Mouse (Mus musculus) G1E (cell line): ENCODE measurements at regions not wholly inside any gene's neighbourhood (a gene's known extent, or its start where the extent isn't known, plus 50 kb on each side); places are given as distances from the start of the nearest gene placed in this dataset.

Experiments
- ATAC-seq: 2 replicates; pipeline ENCODE4 v1.8.0; 2016; ENCODE audit warnings: mild to moderate bottlenecking; ENCODE audit not compliant: insufficient number of reproducible peaks, poor library complexity, low FRiP score, severe bottlenecking; ENCODE audit errors: extremely low read depth
- DNase-seq: peaks from one replicate; pipeline ENCODE4 v3.0.0; 2012; ENCODE audit warnings: low spot score
- H3K27me3 ChIP-seq: 2 replicates; pipeline ENCODE4 v1.6.1; 2012; ENCODE audit warnings: mild to moderate bottlenecking, low read length, inconsistent platforms; ENCODE audit not compliant: insufficient read depth
- H3K36me3 ChIP-seq: replicated peaks from 2 replicates; pipeline ENCODE3; 2012; ENCODE audit warnings: mild to moderate bottlenecking, inconsistent platforms
- H3K4me1 ChIP-seq: 2 replicates; pipeline ENCODE4 v1.6.1; 2012; ENCODE audit warnings: low read depth, low read length, inconsistent platforms, mixed read lengths; ENCODE audit not compliant: insufficient read depth
- H3K4me3 ChIP-seq: 2 replicates; pipeline ENCODE4 v1.5.1; 2012; ENCODE audit warnings: low read depth, mild to moderate bottlenecking, inconsistent platforms, low read length, moderate library complexity, mixed read lengths
- H3K9me3 ChIP-seq: replicated peaks from 2 replicates; pipeline ENCODE4 v1.6.1; 2012; ENCODE audit warnings: inconsistent platforms
- CTCF ChIP-seq: IDR thresholded peaks from 2 replicates; pipeline ENCODE4 v1.5.1; 2012; ENCODE audit warnings: low read depth, low read length, inconsistent platforms, mixed read lengths
- GATA1 ChIP-seq: IDR thresholded peaks from 2 replicates; pipeline ENCODE4 v1.6.1; 2012; ENCODE audit warnings: borderline replicate concordance, low read length, inconsistent platforms, mixed read lengths
- GATA2 ChIP-seq: IDR thresholded peaks from 2 replicates; pipeline ENCODE4 v1.6.1; 2012; ENCODE audit warnings: low read depth, low read length, inconsistent platforms, borderline replicate concordance
- POLR2AphosphoS5 ChIP-seq: IDR thresholded peaks from 2 replicates; pipeline ENCODE4 v1.6.1; 2012; ENCODE audit warnings: low read depth, low read length, inconsistent platforms; ENCODE audit not compliant: insufficient replicate concordance
- TAL1 ChIP-seq: conservative IDR thresholded peaks from 2 replicates; pipeline ENCODE4 v1.6.1; 2012; ENCODE audit warnings: low read depth, low read length, inconsistent platforms, mixed read lengths

GRCm38 (mm10) chr7:75063816-75064215, 245.2 kb downstream of the Sv2b start:
- H3K4me1 ChIP-seq: no peaks in the 10 kb centered on the region
- TF ChIP-seq CTCF (no peak), GATA2 (no peak), POLR2AphosphoS5 (no peak), TAL1 (no peak), GATA1 (no peak)
- no peak for ATAC-seq
- no peaks in the 10 kb centered on the region for H3K9me3 ChIP-seq
- no peaks in the 10 kb centered on the region for H3K27me3 ChIP-seq
- no peak for DNase-seq
- H3K36me3 ChIP-seq: no peaks in the 10 kb centered on the region
- no peak overlapping the region for H3K4me3 ChIP-seq

- TF ChIP-seq CTCF (no peak), TAL1 (no peak), POLR2AphosphoS5 (no peak), GATA2 (no peak), GATA1 (no peak)
- Histone ChIP-seq H3K4me3 (no peak overlapping the region), H3K27me3 (no peaks in the 10 kb centered on the region), H3K4me1 (no peaks in the 10 kb centered on the region), H3K9me3 (no peaks in the 10 kb centered on the region), H3K36me3 (no peaks in the 10 kb centered on the region)
- ATAC-seq: no peak
- DNase-seq: no peak
Observed at GRCm38 (mm10) chr7:75050231-75050630, 258.8 kb downstream of the Sv2b start.

- Histone ChIP-seq H3K4me1 (no peaks in the 10 kb centered on the region), H3K27me3 (no peaks in the 10 kb centered on the region), H3K36me3 (no peaks in the 10 kb centered on the region), H3K9me3 (no peaks in the 10 kb centered on the region), H3K4me3 (no peak overlapping the region)
- TF ChIP-seq TAL1: no peak
- TF ChIP-seq POLR2AphosphoS5: no peak
- no peak for TF ChIP-seq CTCF
- TF ChIP-seq GATA1: no peak
- no peak for TF ChIP-seq GATA2
- DNase-seq: no peak
- no peak for ATAC-seq
Observed at GRCm38 (mm10) chr7:75049751-75050150, 259.3 kb downstream of the Sv2b start.

DNA sequence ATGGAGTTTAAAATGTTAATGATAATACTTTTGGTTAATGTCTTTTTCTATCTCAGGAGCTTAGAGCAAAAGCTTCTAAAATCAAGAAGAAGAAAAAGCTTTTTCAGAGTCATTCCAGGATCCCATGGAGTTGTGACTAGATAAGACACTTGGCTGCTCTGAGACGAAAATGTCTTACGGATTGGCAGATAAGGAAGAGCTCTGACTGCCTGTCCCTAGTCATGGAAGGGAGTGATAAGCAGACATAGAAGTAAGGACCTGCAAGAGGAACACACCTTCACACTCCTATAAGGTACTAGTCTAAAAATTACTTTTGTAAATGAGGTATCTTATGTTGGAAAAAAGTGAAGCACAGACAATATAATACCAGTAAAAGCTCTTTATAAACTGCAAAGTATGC, 260.2 kb downstream of the Sv2b start:
- Histone ChIP-seq H3K9me3 (no peaks in the 10 kb centered on the region), H3K27me3 (no peaks in the 10 kb centered on the region), H3K4me1 (no peaks in the 10 kb centered on the region), H3K4me3 (no peak overlapping the region), H3K36me3 (no peaks in the 10 kb centered on the region)
- TF ChIP-seq TAL1: no peak
- no peak for TF ChIP-seq GATA2
- no peak for TF ChIP-seq CTCF
- TF ChIP-seq GATA1: no peak
- TF ChIP-seq POLR2AphosphoS5: no peak
- ATAC-seq: no peak
- no peak for DNase-seq

GRCm38 (mm10) chr7:75047827-75048226, 261.2 kb downstream of the Sv2b start:
- no peaks in the 10 kb centered on the region for H3K27me3 ChIP-seq
- no peak for DNase-seq
- no peak for ATAC-seq
- H3K4me3 ChIP-seq: no peak overlapping the region
- no peaks in the 10 kb centered on the region for H3K9me3 ChIP-seq
- H3K4me1 ChIP-seq: no peaks in the 10 kb centered on the region
- no peak for TF ChIP-seq GATA2
- no peak for TF ChIP-seq TAL1
- TF ChIP-seq CTCF: no peak
- TF ChIP-seq GATA1: no peak
- TF ChIP-seq POLR2AphosphoS5: no peak
- no peaks in the 10 kb centered on the region for H3K36me3 ChIP-seq

DNA sequence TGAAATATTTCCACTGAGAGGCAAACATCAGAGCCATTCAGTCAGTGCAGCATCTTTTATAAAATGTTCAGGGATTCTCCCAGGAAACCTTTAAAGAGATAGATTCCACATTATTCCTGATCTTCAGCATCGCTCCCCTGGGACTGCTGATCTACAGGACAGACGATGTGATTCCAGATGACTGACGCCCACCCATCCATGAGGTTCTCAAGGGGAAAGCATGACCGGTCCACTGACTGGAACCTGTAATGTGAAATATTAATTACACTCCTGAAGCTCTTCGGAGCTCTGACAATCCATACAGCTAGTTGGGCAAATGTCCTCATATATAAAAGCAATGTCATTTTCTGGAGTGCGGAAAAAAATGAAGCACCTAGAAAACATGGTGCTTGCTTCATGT, 268.2 kb downstream of the Sv2b start:
- H3K36me3 ChIP-seq: no peaks in the 10 kb centered on the region
- H3K4me1 ChIP-seq: no peaks in the 10 kb centered on the region
- no peak overlapping the region for H3K4me3 ChIP-seq
- ATAC-seq (no peak), DNase-seq (no peak)
- H3K9me3 ChIP-seq: no peaks in the 10 kb centered on the region
- no peaks in the 10 kb centered on the region for H3K27me3 ChIP-seq
- TF ChIP-seq CTCF: no peak
- no peak for TF ChIP-seq GATA2
- TF ChIP-seq GATA1: no peak
- no peak for TF ChIP-seq POLR2AphosphoS5
- TF ChIP-seq TAL1: no peak
